Mouse (Mus musculus): ENCODE measurements around the gene Pagr1b. TPM values are rescaled to one million over a fixed set of nuclear protein-coding genes. Genes with fewer than 3 reads are reported as not detected.

The Pagr1b gene
- total and polyA plus RNA-seq, 3 experiments = 0.30 to 6.6 TPM; not detected in 1

DNA sequence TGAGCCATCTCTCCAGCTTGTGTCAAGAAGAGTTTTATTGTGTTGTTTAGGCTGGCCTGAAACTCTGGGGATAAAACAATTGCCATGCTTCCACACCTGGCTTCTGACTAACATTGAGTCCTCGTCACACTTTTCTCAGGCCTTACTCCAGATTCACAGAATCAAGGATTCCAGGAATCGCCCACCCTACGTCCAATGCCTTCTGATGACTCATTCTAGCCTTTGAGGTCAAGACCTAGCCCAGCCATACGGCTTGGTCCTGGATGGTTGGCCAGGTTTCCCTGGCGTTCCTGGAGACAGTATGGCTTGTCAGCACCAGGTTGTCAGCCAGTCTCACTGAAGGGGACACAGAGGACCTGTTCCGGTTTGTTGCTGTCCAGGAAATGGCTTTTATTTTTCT is 3.9 kb downstream of the Pagr1b start:
- dilution Hi-C loops (cut with MboI; ENCODE audit: extremely low pct_ligation_motif_present, extremely low pct_unique_long_range_greater_than_20kb, low sequenced_read_pairs) (no loop called here), in situ Hi-C loops (cut with MboI; ENCODE audit: low pct_ligation_motif_present, low pct_unique_long_range_greater_than_20kb, low sequenced_read_pairs) (loop anchor here (10.0 kb wide), 1 partner anchor 308 kb away; the partner anchor contains the start of gene Coro1a)
- no peak for TF ChIP-seq POLR2A (IDR thresholded peaks at IDR 0.05; ENCODE audit: low read depth, low read length)
- TF ChIP-seq ELF1 (IDR thresholded peaks at IDR 0.05; ENCODE audit: low read depth, low read length) = no peak
- TF ChIP-seq NRF1 (IDR thresholded peaks at IDR 0.05; ENCODE audit: low read depth, low read length) = no peak
- TF ChIP-seq MYC (IDR thresholded peaks at IDR 0.05; ENCODE audit: low read depth, low read length) = no peak
- TF ChIP-seq GABPA (IDR thresholded peaks at IDR 0.05; ENCODE audit: insufficient replicate concordance, low read depth, low read length) = no peak
- no peak for TF ChIP-seq TCF12 (IDR thresholded peaks at IDR 0.05; ENCODE audit: low read depth, low read length)
- TF ChIP-seq HCFC1 (IDR thresholded peaks at IDR 0.05; ENCODE audit: low read depth, low read length) = no peak
- TF ChIP-seq NELFE (IDR thresholded peaks at IDR 0.05; ENCODE audit: low read depth, low read length) = no peak
- no peak for TF ChIP-seq CHD1 (IDR thresholded peaks at IDR 0.05; ENCODE audit: low read depth, low read length)
- no peak for TF ChIP-seq ZMIZ1 (IDR thresholded peaks at IDR 0.05; ENCODE audit: low read depth, low read length)
- TF ChIP-seq ZNF384 (IDR thresholded peaks at IDR 0.05; ENCODE audit: low read depth, low read length) = no peak
- no peak for TF ChIP-seq SMC3 (IDR thresholded peaks at IDR 0.05; ENCODE audit: low read depth, low read length)
- no peak for TF ChIP-seq RCOR1 (conservative IDR thresholded peaks at IDR 0.05; ENCODE audit: low read depth, low read length)
- no peak for TF ChIP-seq JUND (conservative IDR thresholded peaks at IDR 0.05; ENCODE audit: low read depth, low read length)
- TF ChIP-seq CHD2 (IDR thresholded peaks at IDR 0.05; ENCODE audit: low read length) = no peak
- TF ChIP-seq POLR2AphosphoS2 (IDR thresholded peaks at IDR 0.05; ENCODE audit: low read depth, low read length) = no peak
- TF ChIP-seq TBP (conservative IDR thresholded peaks at IDR 0.05; ENCODE audit: low read depth, low read length) = no peak
- Histone ChIP-seq H3K4me3 (replicated peaks in 1 of 3; ENCODE audit: low read depth in 2 of 3, low read length in 2 of 3, poor library complexity in 1 of 3) (no peak overlapping the region), H3K27me3 (replicated peaks) (no peaks in the 10 kb centered on the region), H3K4me1 (ENCODE audit: control insufficient read depth in 1 of 2, insufficient read depth in 2 of 2) (peaks cover 35 to 72% of the 10 kb centered on the region in 2 experiments), H3K4me2 (ENCODE audit: insufficient read depth, low read depth, poor library complexity, severe bottlenecking) (no peak overlapping the region), H3K9me3 (replicated peaks; ENCODE audit: low read length) (no peaks in the 10 kb centered on the region), H3K9ac (ENCODE audit: insufficient read depth, low read depth) (no peak overlapping the region), H3K79me2 (replicated peaks; ENCODE audit: control insufficient read depth, extremely low read depth, insufficient read depth, poor library complexity, severe bottlenecking) (peaks cover 14% of the 10 kb centered on the region), H3K27ac (ENCODE audit: insufficient read depth, low read depth) (no peak overlapping the region), H3K36me3 (replicated peaks in 1 of 2; ENCODE audit: control insufficient read depth in 1 of 2, insufficient read depth in 1 of 2, low read length in 1 of 2) (peaks cover 6 to 36% of the 10 kb centered on the region in 2 experiments)
- no peak for DNase-seq (ENCODE audit: extremely low read depth)

DNA sequence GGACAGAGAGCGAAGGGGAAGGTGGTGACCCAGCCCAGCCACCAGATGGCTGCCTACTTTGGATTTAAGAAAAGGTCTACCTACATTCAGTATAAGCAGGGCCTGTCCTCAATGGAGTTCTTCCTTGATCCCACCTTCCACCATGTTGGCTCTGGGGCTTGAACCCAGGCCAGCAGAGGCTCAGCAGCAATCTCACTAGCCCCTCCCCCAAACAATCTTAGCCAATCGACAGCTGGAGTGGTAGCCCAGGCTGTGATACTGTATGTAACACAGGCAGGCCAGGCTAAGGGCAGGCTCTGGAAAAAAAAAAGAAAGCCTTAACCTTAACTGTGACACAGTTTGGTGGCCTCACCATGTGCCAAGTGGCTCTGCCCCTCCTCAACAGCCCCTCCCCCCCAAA is 4.6 kb downstream of the Pagr1b start:
- in situ Hi-C loops (cut with MboI; ENCODE audit: low pct_ligation_motif_present, low pct_unique_long_range_greater_than_20kb, low sequenced_read_pairs) = loop anchor here (10.0 kb wide), 1 partner anchor 307 kb away; the partner anchor contains the start of gene Coro1a
- H3K36me3 ChIP-seq (replicated peaks in 1 of 2; ENCODE audit: control insufficient read depth in 1 of 2, insufficient read depth in 1 of 2, low read length in 1 of 2) = peaks cover 6 to 36% of the 10 kb centered on the region in 2 experiments
- no peak for TF ChIP-seq CTCF (conservative IDR thresholded peaks at IDR 0.05 in 1 of 2, IDR thresholded peaks at IDR 0.05 in 1 of 2; ENCODE audit: low read depth in 2 of 2, low read length in 2 of 2)
- no peak for TF ChIP-seq UBTF (IDR thresholded peaks at IDR 0.05; ENCODE audit: low read depth, low read length)
- TF ChIP-seq BHLHE40 (IDR thresholded peaks at IDR 0.05; ENCODE audit: low read depth, low read length) = no peak
- TF ChIP-seq SIN3A (IDR thresholded peaks at IDR 0.05; ENCODE audit: low read length) = no peak
- no peak for TF ChIP-seq CHD2 (IDR thresholded peaks at IDR 0.05; ENCODE audit: low read length)
- no peak for TF ChIP-seq POLR2AphosphoS2 (IDR thresholded peaks at IDR 0.05; ENCODE audit: low read depth, low read length)
- TF ChIP-seq IRF4 (IDR thresholded peaks at IDR 0.05; ENCODE audit: low read depth, low read length) = no peak
- TF ChIP-seq ZC3H11A (IDR thresholded peaks at IDR 0.05; ENCODE audit: low read depth, low read length) = no peak
- TF ChIP-seq MYC (IDR thresholded peaks at IDR 0.05; ENCODE audit: low read depth, low read length) = no peak
- no peak for TF ChIP-seq JUND (conservative IDR thresholded peaks at IDR 0.05; ENCODE audit: low read depth, low read length)
- no peak for DNase-seq (ENCODE audit: extremely low read depth)
- H3K4me1 ChIP-seq (ENCODE audit: control insufficient read depth in 1 of 2, insufficient read depth in 2 of 2) = peaks cover 40 to 79% of the 10 kb centered on the region in 2 experiments
- H3K9ac ChIP-seq (ENCODE audit: insufficient read depth, low read depth) = no peak overlapping the region
- no peaks in the 10 kb centered on the region for H3K27me3 ChIP-seq (replicated peaks)
- H3K27ac ChIP-seq (ENCODE audit: insufficient read depth, low read depth) = no peak overlapping the region
- H3K79me2 ChIP-seq (replicated peaks; ENCODE audit: control insufficient read depth, extremely low read depth, insufficient read depth, poor library complexity, severe bottlenecking) = peaks cover 14% of the 10 kb centered on the region
- no peak overlapping the region for H3K4me3 ChIP-seq (replicated peaks in 1 of 3; ENCODE audit: low read depth in 2 of 3, low read length in 2 of 3, poor library complexity in 1 of 3)
- no peak overlapping the region for H3K4me2 ChIP-seq (ENCODE audit: insufficient read depth, low read depth, poor library complexity, severe bottlenecking)
- no peaks in the 10 kb centered on the region for H3K9me3 ChIP-seq (replicated peaks; ENCODE audit: low read length)
- dilution Hi-C loops (cut with MboI; ENCODE audit: extremely low pct_ligation_motif_present, extremely low pct_unique_long_range_greater_than_20kb, low sequenced_read_pairs) = no loop called here

Measured in CH12.LX (cell line).